Mouse (Mus musculus): ENCODE results near the gene Ppp1ca. TPM values are rescaled to one million over a fixed set of nuclear protein-coding genes. Genes with fewer than 3 reads are reported as not detected.
A peak's percentile ranks its signal among the peaks of the same experiment; 100 is the strongest.

Ppp1ca gene
- polyA plus RNA-seq, 1 experiment from 2014 or later: 744 TPM

GRCm38 (mm10) chr19:4162646-4163542, 29.0 kb upstream of the Ppp1ca start, which contains the start of gene Rps6kb2:
Gene Rps6kb2, minus strand, starts transcription at chr19:4163354.
- peak within 1 kb of the TSS; percentile 82 for H3K4me3 ChIP-seq (ENCODE audit: low read depth, low read length)
- ATAC-seq (ENCODE audit: low read depth): peak; percentile 92
- peaks cover 10% of the 10 kb centered on the region; the same call in 1 of the 2 replicates for H3K4me1 ChIP-seq (ENCODE audit: control insufficient read depth, insufficient read depth, low read length)
- peak within 1 kb of the TSS; percentile 67 for H3K27ac ChIP-seq (replicated peaks; ENCODE audit: low read depth, low read length)
- DNase-seq (ENCODE audit: low spot score): peak; percentile 99
- peak within 1 kb of the TSS; percentile 89 for H3K9ac ChIP-seq (ENCODE audit: low read depth, low read length)
- H3K27me3 ChIP-seq (replicated peaks; ENCODE audit: control insufficient read depth, insufficient read depth, low read length): no peaks in the 10 kb centered on the region
- 11% methylated on average over 24 of the region's 42 CpGs for WGBS
- peaks cover 37% of the 10 kb centered on the region for H3K36me3 ChIP-seq (ENCODE audit: control insufficient read depth, insufficient read depth, low read length)
- no peaks in the 10 kb centered on the region for H3K9me3 ChIP-seq (ENCODE audit: control insufficient read depth, low read length)
- H3K4me2 ChIP-seq (ENCODE audit: low read depth, low read length): peak within 1 kb of the TSS; percentile 95

GRCm38 (mm10) chr19:4163543-4163887, 28.4 kb upstream of the Ppp1ca start:
- Histone ChIP-seq H3K4me1 (ENCODE audit: control insufficient read depth, insufficient read depth, low read length) (peaks cover 10% of the 10 kb centered on the region; the same call in 1 of the 2 replicates), H3K27ac (replicated peaks; ENCODE audit: low read depth, low read length) (peak overlapping the region; percentile 67), H3K9me3 (ENCODE audit: control insufficient read depth, low read length) (no peaks in the 10 kb centered on the region), H3K4me3 (ENCODE audit: low read depth, low read length) (peak overlapping the region; percentile 82), H3K9ac (ENCODE audit: low read depth, low read length) (peak overlapping the region; percentile 89), H3K27me3 (replicated peaks; ENCODE audit: control insufficient read depth, insufficient read depth, low read length) (no peaks in the 10 kb centered on the region), H3K36me3 (ENCODE audit: control insufficient read depth, insufficient read depth, low read length) (peaks cover 31% of the 10 kb centered on the region), H3K4me2 (ENCODE audit: low read depth, low read length) (peak overlapping the region; percentile 95)
- DNase-seq (ENCODE audit: low spot score) (no peak), ATAC-seq (ENCODE audit: low read depth) (no peak)
- WGBS: 33% methylated on average over 4 of the region's 4 CpGs

- Histone ChIP-seq H3K9ac (ENCODE audit: low read depth, low read length) (no peak overlapping the region), H3K4me3 (ENCODE audit: low read depth, low read length) (no peak overlapping the region), H3K4me2 (ENCODE audit: low read depth, low read length) (0 out of 2 replicates have a peak overlapping the region, but pooled peaks have one; percentile 95), H3K27ac (replicated peaks; ENCODE audit: low read depth, low read length) (no peak overlapping the region), H3K27me3 (replicated peaks; ENCODE audit: control insufficient read depth, insufficient read depth, low read length) (no peaks in the 10 kb centered on the region), H3K9me3 (ENCODE audit: control insufficient read depth, low read length) (no peaks in the 10 kb centered on the region), H3K4me1 (ENCODE audit: control insufficient read depth, insufficient read depth, low read length) (peaks cover 10% of the 10 kb centered on the region; the same call in 1 of the 2 replicates), H3K36me3 (ENCODE audit: control insufficient read depth, insufficient read depth, low read length) (peaks cover 25% of the 10 kb centered on the region)
- DNase-seq (ENCODE audit: low spot score): no peak
- no peak for ATAC-seq (ENCODE audit: low read depth)
- WGBS: 80% methylated on average over 3 of the region's 3 CpGs
Measured at GRCm38 (mm10) chr19:4164100-4164499, 27.8 kb upstream of the Ppp1ca start.

GRCm38 (mm10) chr19:4164721-4165120, 27.1 kb upstream of the Ppp1ca start:
- Histone ChIP-seq H3K4me3 (ENCODE audit: low read depth, low read length) (no peak overlapping the region), H3K9me3 (ENCODE audit: control insufficient read depth, low read length) (no peaks in the 10 kb centered on the region), H3K4me1 (ENCODE audit: control insufficient read depth, insufficient read depth, low read length) (peaks cover 11% of the 10 kb centered on the region), H3K9ac (ENCODE audit: low read depth, low read length) (no peak overlapping the region), H3K27ac (replicated peaks; ENCODE audit: low read depth, low read length) (no peak overlapping the region), H3K36me3 (ENCODE audit: control insufficient read depth, insufficient read depth, low read length) (peaks cover 19% of the 10 kb centered on the region), H3K27me3 (replicated peaks; ENCODE audit: control insufficient read depth, insufficient read depth, low read length) (no peaks in the 10 kb centered on the region), H3K4me2 (ENCODE audit: low read depth, low read length) (no peak overlapping the region)
- WGBS: 72% methylated on average over 2 of the region's 2 CpGs
- ATAC-seq (ENCODE audit: low read depth) (no peak), DNase-seq (ENCODE audit: low spot score) (no peak)

- H3K36me3 ChIP-seq (ENCODE audit: control insufficient read depth, insufficient read depth, low read length): peaks cover under 1% of the 10 kb centered on the region; the same call in 1 of the 2 replicates
- no peak overlapping the region for H3K4me3 ChIP-seq (ENCODE audit: low read depth, low read length)
- H3K27ac ChIP-seq (replicated peaks; ENCODE audit: low read depth, low read length): no peak overlapping the region
- H3K9ac ChIP-seq (ENCODE audit: low read depth, low read length): no peak overlapping the region
- no peak for DNase-seq (ENCODE audit: low spot score)
- H3K4me1 ChIP-seq (ENCODE audit: control insufficient read depth, insufficient read depth, low read length): peaks cover 20% of the 10 kb centered on the region
- ATAC-seq (ENCODE audit: low read depth): no peak
- WGBS: 78% methylated on average over 8 of the region's 9 CpGs
- no peaks in the 10 kb centered on the region for H3K27me3 ChIP-seq (replicated peaks; ENCODE audit: control insufficient read depth, insufficient read depth, low read length)
- no peak overlapping the region for H3K4me2 ChIP-seq (ENCODE audit: low read depth, low read length)
- H3K9me3 ChIP-seq (ENCODE audit: control insufficient read depth, low read length): no peaks in the 10 kb centered on the region
Measured at GRCm38 (mm10) chr19:4166678-4167476, 25.0 kb upstream of the Ppp1ca start.

- under 1% methylated on average over 41 of the region's 43 CpGs for WGBS
- Histone ChIP-seq H3K27me3 (replicated peaks; ENCODE audit: control insufficient read depth, insufficient read depth, low read length) (no peaks in the 10 kb centered on the region), H3K27ac (replicated peaks; ENCODE audit: low read depth, low read length) (peak overlapping the region; percentile 90), H3K36me3 (ENCODE audit: control insufficient read depth, insufficient read depth, low read length) (no peaks in the 10 kb centered on the region), H3K4me1 (ENCODE audit: control insufficient read depth, insufficient read depth, low read length) (peaks cover 11% of the 10 kb centered on the region), H3K9ac (ENCODE audit: low read depth, low read length) (peak overlapping the region; percentile 87), H3K4me3 (ENCODE audit: low read depth, low read length) (peak overlapping the region; percentile 55), H3K9me3 (ENCODE audit: control insufficient read depth, low read length) (no peaks in the 10 kb centered on the region), H3K4me2 (ENCODE audit: low read depth, low read length) (peak overlapping the region; percentile 96)
- ATAC-seq (ENCODE audit: low read depth) (peak; percentile 96), DNase-seq (ENCODE audit: low spot score) (peak; percentile 99)
Measured at GRCm38 (mm10) chr19:4169378-4169784, 22.5 kb upstream of the Ppp1ca start.

- WGBS: 7% methylated on average over 18 of the region's 27 CpGs
- H3K4me1 ChIP-seq (ENCODE audit: control insufficient read depth, insufficient read depth, low read length): peaks cover 11% of the 10 kb centered on the region
- ATAC-seq (ENCODE audit: low read depth): peak; percentile 34
Measured at GRCm38 (mm10) chr19:4169810-4170209, 22.1 kb upstream of the Ppp1ca start.

GRCm38 (mm10) chr19:4170723-4171392, 21.0 kb upstream of the Ppp1ca start:
- H3K27me3 ChIP-seq (replicated peaks; ENCODE audit: control insufficient read depth, insufficient read depth, low read length): no peaks in the 10 kb centered on the region
- no peaks in the 10 kb centered on the region for H3K9me3 ChIP-seq (ENCODE audit: control insufficient read depth, low read length)
- no peak overlapping the region for H3K4me3 ChIP-seq (ENCODE audit: low read depth, low read length)
- 90% methylated on average over 9 of the region's 10 CpGs for WGBS
- DNase-seq (ENCODE audit: low spot score): no peak
- peaks cover 16% of the 10 kb centered on the region for H3K4me1 ChIP-seq (ENCODE audit: control insufficient read depth, insufficient read depth, low read length)
- no peaks in the 10 kb centered on the region for H3K36me3 ChIP-seq (ENCODE audit: control insufficient read depth, insufficient read depth, low read length)
- ATAC-seq (ENCODE audit: low read depth): no peak
- H3K9ac ChIP-seq (ENCODE audit: low read depth, low read length): no peak overlapping the region
- H3K27ac ChIP-seq (replicated peaks; ENCODE audit: low read depth, low read length): no peak overlapping the region
- H3K4me2 ChIP-seq (ENCODE audit: low read depth, low read length): no peak overlapping the region

More at GRCm38 (mm10) chr19:4169810-4170209, 22.1 kb upstream of the Ppp1ca start:
- peak overlapping the region; percentile 90 for H3K27ac ChIP-seq (replicated peaks; ENCODE audit: low read depth, low read length)
- H3K4me2 ChIP-seq (ENCODE audit: low read depth, low read length): peak overlapping the region; percentile 96
- H3K4me3 ChIP-seq (ENCODE audit: low read depth, low read length): peak overlapping the region; percentile 55
- H3K9ac ChIP-seq (ENCODE audit: low read depth, low read length): peak overlapping the region; percentile 87
- H3K27me3 ChIP-seq (replicated peaks; ENCODE audit: control insufficient read depth, insufficient read depth, low read length): no peaks in the 10 kb centered on the region
- no peak for DNase-seq (ENCODE audit: low spot score)
- no peaks in the 10 kb centered on the region for H3K9me3 ChIP-seq (ENCODE audit: control insufficient read depth, low read length)
- H3K36me3 ChIP-seq (ENCODE audit: control insufficient read depth, insufficient read depth, low read length): no peaks in the 10 kb centered on the region

Data from embryonic facial prominence, embryonic 14.5 days (tissue).